Mouse (Mus musculus) megakaryocyte, adult 5-6 weeks (primary cell): Measurements from ENCODE around the gene St5. TPM values are rescaled to one million over a fixed set of nuclear protein-coding genes. Genes with fewer than 3 reads are reported as not detected.
A peak's percentile ranks its signal among the peaks of the same experiment; 100 is the strongest.

Experiments
- ATAC-seq: 2 replicates; pipeline ENCODE4 v1.8.0; 2016; ENCODE audit warnings: mild to moderate bottlenecking, inconsistent platforms; ENCODE audit not compliant: poor library complexity, severe bottlenecking
- total RNA-seq, 2 experiments: library from RNA; stranded (forward) in 1 of 2; stranded (reverse) in 1 of 2; fragments of 153-499, 151-499 nt in 1 of 2; fragments of 221-1000, 200-1000 nt in 1 of 2; gene quantifications; 2 replicates each; pipeline versions ENCODE4 v1.2.3 to v1.2.4; 2015 to 2017

The St5 gene
- total RNA-seq, 2 experiments from 2014 or later = 0.69 to 0.73 TPM

DNA sequence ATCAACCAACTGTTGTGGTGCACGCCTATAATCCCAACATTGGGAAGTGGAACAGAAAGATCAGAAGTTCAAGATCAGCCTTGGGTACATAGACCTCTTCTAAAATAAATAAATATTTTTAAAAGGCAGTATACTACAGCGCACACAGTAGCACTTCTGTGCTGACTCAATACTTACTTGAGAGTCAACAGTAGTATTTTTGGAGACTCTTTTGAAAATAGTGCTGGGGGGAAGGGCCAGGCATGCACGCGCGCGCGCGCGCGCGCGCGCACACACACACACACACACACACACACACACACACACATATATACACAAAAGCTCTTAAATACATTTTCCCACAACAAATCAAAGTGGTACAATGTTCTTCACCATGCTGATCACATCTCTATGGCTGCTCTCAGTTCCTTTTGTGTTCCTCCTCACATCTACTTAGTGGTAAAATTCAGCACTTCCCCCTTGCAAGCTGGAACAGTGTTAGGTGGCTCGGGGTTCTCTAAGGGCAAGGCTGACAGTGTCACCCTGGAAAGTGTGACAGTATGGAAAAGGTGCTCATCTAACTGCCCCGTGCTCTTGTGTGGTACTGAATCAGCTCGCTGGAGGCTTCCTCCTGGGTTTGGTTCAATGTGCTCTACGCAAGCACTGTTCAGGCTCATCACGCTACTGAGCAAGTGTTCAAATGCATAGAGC is 60.0 kb downstream of the St5 start:
- 0 out of 2 replicates have a peak, but pooled peaks have one; percentile 2 for ATAC-seq

DNA sequence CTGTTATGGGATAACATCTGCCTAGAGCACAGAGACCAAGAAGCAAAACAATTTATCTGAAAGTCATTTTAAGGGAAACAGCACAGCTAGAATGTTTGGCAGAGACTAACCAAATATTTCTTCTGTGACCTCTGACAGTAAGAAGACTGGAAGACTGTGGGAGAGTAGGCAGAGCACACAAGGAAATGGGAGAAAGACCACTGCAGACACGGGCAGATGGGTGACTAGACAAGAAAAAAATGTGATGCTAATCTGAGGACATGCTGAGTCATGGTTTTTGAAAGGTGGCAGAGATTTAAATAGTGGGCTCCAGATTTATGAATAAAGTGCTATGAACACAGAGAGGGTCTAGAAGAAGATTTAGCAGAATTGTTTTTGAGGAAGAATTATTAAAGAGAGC is 61.4 kb downstream of the St5 start:
- no peak for ATAC-seq

DNA sequence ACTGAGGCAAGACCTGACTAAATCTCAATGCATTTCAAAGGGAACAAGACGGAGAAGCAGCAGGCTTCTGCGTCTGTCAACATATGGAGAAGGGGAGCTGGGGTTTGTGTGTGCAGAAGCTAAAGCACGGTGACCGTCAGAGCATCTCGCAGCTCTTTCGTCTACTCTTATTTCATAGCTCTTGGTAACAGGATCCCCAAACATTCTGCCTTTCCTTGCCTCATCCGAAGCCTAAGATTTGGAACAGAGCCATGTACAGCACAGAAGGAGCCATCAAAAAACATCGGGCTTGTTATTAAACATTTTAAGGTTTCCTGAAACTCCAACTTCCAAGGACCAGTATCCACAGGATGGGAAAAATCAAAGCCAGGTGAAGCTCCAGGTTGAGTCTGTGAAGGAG is 62.3 kb downstream of the St5 start:
- ATAC-seq = no peak

DNA sequence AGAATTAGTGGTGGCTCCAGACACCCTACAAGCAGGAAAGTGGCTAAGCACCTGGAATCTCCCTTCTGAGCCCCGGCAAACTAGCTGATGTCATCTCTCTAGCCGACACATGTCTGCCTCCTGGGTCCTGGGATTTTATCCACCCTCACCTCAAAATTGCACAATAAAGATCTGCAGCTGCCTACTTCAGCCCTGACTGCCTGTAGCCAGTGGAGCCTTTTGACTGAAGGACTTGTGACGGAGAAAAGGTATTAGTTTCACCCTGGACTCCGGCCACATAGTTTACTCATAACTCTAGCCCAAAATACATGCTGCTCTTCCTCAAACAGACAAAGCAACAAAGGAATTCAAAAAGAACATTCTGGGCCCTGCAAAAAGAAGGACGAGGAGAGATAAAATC is 66.0 kb downstream of the St5 start:
- ATAC-seq = no peak

DNA sequence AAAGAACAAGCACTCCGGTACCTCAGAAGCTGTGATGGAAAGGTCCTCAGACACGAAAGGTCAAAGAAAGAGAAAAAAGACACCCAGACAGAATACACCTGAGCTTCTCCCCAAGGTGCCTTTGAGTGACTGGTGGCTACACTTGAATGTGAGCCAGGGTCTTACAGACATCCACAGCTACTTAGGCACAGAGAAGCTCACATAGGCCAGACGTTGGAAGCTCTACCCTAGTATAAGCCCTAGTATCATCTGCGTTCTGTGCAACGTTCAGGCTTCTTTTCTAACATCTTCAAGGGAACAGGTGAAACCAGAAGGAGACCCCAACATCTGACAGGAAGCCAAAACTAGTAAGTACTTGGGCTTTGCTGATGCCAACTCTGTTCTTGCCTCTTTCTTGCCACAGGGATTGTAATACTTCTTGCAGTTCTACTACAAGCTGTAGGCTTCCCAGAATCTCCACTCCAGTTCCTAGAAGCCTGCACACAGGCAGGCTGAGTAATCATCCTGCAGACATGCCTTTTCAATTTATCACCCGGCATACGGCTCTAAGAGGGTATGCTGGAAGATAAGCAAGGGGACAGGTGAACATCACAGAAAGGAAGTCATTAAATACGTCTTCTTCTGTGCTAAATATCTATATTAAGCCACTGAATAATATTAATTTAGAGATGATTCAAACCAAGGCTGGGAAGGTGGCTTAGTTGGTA is 67.2 kb downstream of the St5 start:
- ATAC-seq = no peak

DNA sequence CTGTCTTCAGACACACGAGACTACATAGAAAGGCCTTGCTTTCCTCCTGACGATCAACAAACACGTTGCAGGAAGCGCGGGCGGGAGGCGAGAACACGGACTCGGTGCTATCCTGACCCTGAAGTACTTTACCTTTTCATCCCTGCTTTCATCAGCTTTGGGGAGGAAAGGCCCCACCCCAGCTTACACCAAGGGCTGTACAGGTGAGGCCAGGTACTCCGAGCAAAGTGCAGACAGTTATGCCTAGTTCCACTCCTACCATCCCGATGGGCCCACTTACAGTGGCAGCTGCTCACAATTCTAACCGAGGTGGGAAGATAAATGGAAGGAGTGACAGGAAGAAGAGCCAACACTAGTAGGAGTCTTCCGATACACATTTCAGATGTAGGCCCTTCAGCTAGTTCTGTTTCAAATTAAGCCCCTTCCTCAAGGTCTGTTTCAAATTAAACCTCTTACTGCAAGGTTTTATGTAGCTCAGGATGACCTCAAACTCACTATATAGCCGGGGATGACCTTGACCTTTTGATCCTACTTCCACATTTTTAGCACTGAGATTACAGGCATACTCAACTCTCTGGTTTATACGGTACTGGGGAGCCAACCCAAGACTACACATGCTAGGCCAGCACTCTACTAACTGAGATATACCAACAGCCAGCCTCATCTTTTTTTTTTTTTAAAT is 69.9 kb downstream of the St5 start:
- ATAC-seq = no peak

DNA sequence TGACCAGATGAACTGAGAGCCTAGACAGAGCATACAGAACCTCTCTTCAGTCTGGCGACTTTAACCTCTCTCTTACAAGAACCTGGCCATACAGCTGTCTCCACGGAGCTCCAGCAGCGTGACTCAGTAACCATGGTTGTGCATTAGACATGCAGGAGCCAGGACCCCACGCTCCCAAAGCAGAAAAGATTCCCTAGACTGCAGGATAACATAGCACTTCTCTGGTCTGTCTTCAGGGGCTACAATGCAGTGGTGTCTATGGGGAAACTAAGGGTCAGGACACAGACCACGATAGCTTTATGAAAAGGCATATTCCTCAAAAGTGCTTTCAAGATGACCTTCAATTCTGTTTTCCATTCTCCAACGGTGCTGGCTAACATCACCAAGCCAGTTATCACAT is 72.1 kb downstream of the St5 start:
- no peak for ATAC-seq

DNA sequence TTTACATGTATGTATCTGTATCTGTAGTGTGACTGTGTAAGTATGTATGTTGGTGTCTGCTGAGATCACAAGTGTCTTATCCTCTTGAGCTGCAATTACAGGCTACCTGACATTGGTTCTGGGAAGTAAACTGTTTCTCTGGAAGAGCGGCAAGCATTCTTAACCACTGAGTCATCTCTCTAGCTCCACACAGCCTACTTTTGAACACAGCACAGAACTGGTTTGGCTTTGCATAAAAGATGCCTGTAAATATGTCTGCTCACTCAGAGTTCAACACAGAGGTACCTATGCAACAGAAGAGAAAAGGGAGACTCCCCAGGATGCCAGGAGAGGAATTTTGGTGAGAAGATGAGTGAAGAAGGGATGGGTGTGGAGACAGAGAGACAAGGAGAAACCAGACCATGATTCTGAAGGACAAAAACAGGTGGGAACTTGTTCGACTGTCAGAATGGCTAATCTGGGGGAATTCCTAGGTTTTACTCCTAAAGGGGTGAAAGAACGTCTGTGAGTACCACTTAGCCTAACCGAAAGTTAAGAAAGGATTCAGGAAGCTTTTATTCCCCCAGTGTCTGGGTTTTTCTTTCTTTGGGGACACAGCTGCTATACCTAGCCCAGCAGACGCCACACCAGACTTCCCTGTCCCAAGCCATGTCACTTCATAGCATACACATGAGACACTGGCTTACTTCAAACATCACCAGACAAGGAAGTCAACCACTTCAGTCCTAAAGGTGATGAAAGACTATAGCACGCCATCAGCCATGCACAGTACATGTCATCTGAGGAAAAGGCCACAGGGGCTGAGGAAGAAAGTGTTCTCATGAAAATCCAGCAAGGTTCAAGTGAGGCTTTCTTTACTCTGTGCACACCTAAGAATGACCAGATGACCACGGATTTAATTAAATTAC is 73.3 kb downstream of the St5 start:
- no peak for ATAC-seq

DNA sequence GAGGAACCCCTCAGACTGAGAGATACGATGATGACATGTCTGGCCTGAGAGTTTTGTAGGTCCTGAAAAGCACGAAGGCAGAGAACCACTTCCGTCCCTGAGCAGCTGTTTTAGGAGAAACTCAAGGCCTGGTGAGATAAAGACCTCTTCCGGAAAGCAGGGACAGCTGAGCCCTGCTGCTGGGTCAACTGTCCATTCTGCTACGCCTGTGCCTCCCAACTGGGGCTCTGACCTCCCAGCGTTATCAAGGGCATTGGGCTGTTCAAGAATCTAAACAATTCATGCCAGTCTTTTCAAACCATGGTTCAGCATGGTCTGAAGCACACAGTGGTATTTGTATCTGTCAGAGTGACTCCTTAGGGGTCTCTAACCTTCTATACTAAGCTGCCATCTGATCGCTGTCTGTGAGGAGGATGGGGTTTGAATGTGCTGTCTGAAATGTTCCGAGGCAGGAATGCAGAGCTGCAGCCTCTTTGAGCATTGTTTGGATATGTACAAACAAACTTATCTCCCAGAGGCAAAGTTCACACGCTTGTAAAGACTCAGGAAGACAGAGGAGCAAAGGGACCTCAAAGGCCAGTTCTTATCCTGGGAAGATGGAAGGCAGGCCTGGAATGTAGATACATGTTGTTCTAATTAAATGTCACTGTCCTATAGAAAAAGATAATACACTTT is 74.3 kb downstream of the St5 start:
- ATAC-seq = peak; percentile 51

DNA sequence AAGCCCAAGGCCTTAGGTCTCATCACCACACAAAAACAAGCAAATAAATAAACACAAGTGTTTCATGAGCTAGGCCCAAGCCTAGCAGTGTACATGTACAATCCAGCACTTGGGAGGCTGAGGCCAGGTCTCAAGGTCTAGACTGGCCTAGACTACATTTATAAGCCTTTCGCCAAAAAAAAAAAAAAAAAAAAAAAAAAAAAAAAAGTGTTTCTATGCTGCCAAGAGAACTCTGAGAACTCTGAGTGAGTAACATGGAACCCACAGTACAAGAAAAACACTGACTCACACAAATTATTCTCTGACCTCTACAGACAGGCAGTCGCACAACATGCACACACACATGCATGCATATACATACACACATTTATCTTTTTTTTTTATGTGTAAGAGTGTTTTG is 75.6 kb downstream of the St5 start:
- ATAC-seq = no peak

DNA sequence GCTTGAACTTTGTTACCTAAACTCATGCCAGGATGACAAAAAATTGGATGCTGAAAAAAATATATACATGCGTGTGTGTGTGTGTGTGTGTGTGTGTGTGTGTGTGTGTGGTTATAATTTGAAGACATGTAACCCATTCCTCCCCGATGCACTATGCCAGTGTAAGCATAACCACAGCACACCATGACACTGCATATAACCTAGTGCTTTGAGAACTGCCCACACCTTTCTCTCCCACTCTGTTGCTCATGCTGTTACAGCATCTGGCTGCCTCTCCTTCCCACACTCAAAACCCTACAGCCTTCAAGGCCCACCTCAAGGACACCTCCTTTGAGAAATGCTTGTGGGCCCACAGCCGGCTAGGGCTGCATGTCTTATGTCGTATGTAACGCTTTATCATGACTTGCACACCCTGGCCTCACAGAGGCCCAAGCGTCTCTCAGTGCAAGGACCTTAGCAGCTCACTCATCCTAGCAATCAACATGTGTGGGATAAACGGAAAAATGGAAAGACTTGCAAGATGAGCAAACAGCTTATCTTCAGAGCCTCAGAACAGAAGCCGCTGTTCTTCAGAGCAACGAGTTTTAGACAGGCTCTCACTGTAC is 81.1 kb downstream of the St5 start:
- no peak for ATAC-seq

DNA sequence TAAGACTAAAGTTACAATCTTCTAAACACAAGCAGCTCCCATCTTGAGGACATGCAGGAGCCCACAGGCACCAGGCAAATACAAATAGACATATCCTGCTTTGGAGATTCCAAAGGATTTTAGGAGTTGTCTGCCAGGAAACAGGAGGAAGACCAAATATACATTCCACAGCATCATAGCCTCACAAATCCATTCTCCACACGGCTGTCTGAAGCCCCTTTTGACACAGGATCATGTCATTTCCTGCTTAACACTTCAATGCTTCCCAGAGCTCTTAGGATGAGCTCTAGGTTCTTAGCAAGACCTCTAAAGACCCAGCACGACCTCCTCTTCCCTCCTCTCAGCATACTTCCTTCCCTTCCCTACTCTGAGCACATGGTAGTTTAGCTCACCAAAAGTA is 82.4 kb downstream of the St5 start:
- ATAC-seq = no peak

DNA sequence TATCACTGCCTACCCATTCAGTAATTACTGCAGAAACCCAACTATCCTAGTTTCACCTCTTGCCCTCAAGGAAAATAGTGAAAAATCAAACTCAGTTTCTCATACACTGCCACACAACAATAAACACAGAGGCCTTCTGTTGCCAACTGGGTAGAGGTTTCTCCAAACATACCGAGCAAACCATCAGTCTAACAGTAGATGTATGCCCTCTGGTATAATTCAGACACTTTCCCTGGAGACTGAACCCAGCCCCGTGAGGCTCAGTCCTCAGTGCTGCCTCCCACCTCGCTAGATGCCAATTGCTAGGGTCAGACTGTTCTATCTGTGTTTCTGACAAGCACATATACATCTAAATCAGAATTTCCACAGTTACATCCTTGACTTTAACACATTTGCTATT is 83.1 kb downstream of the St5 start:
- ATAC-seq = no peak

DNA sequence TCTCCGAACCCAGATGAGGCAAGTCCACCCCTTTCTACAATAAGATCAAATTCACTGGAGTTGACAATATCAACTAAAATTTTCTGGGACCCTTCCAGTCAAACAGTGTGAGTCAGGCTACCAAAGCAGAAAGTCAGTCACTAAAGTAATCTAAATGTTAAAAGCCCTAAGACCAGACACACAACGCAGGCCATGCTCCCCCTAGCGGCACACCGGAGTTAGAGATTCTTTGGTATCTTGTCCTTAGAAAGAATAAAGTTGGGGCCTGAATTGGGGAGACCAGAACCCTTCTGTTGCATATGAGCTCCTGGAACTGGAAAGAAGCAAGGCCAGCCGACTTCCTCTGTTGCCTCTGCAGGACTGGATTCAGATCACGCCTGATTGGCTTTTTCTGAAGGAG is 84.7 kb downstream of the St5 start:
- ATAC-seq = peak; percentile 59; the same call in 1 of the 2 replicates

DNA sequence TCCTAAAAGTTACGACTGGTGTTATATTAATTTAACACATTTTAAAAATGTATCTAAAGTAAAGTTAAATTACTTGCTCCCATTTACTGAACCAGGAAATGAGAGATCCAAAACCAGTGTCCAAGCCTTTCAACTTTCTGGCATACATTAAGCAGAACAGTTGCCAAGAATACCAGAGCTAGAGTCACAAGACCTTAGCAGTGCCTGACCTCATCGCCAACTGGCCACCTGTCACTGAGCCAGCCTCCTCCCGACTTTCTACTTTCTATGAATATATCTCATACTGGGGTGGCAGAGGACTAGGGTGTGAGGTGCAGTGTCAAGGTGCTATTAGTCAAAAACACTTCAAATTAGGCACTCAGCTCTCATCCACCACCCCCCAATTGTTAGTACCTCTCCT is 85.6 kb downstream of the St5 start:
- ATAC-seq = no peak

DNA sequence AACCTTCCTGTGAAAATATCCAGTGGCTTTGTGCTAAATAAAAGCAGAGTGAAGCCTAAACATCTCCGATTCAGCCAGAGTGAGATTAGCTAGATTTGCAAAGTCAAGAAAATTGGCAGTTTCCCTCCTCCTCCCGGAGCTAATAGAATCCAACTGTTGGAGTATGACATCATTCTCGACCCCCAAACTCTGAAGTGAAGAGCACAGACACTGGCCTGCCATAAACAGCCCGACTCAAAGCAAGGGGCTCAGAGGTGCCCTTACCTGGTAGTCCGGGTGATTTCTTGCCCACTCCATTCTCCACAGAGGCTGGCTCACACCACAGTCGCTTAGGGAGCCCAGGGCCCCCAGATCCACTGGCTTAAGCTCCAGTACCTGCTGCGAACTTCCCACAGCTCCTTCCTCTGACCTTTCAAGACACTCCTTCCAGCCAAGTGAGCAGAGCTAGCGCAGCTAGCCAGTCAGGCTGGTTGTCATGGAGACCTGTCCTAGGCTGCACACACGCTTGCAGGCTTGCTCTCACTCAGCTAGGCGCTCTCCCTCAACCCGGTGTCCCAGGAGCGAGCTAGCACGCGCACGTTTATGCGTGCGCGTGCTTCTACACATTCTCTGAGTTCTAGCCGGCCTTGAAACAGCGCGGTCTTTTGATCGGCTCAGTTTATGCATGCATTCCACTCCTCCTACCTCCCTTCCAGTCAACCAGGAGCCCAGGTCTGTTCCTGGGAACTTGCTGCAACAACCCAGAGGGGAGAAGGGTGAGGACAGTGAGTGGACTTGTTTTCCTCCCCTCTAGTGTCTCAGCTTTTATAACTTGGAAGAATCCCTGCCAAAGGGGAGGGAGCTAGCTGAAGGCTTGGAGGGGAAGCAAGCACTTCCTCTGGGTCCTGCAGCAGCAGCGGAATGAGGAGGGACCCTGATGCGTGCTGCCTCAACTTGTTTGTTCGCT is 87.1 kb downstream of the St5 start:
- ATAC-seq = peak; percentile 77

DNA sequence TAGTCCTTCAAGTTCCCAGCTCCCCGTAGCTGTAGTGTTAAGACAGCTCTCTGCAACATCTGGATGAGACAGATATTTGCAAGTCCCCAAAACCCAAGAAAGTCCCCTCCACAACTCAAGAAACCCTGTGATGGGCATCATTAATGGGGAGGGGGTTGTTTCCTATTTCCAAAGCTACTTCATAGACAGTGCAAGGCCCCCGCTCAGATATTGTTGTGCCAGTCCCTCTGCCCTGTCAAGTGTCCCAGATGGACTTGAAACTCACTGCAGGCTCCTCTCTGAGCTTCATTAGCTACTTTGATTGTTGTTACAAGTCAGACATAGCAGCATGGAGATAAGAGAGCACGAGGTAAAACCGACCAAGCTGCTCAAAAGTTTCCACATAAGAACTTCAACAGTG is 87.8 kb downstream of the St5 start:
- ATAC-seq = no peak

DNA sequence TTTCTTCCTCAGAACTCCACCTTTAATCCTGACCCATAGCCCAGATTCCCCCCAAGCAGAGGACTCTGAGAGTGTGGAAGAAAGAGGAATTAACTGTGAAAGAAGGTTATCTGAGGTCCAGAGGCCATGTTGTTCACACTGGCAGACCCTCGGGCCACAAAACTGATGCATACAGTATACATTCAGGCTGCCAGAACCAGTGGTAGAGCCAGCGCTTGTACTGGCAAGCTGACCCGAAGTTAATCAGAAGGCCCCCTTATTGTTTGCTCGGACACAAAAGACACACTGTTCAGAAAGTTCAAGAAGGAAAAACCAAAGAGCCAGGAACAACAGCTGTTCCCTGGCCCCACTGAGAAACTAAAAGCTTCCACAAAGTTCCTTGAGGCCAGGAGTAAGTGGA is 88.5 kb downstream of the St5 start:
- ATAC-seq = no peak

DNA sequence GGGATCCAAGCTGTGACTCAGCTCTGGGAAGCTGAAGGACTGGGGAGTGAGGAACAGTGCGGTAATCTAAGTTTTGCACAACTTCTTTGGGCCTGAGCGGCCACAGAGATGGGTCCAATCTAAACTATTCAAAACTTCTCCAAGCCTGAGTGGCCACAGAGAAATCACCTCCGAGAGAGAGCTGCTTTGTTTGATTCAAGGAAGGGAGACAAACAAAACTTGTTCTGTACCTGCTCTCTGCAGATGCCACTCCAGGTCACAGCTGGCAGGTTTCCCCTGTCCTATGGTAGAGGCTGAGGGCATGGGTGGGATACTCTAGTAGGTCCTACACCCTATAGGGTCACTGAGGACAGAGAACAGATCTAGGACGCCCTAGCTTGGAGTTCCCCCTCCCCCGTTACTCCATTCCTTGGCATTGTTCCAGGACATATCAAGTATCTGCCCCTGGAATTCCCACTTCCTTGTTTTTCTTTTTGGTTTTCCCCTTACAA is 89.8 kb downstream of the St5 start:
- ATAC-seq = no peak
